Mouse (Mus musculus) cortical plate, adult 2 months (tissue): ENCODE measurements at regions not wholly inside any gene's neighbourhood (a gene's known extent, or its start where the extent isn't known, plus 50 kb on each side); places are given as distances from the start of the nearest gene placed in this dataset.

Experiments
- CTCF ChIP-seq: fragments of 200-500 bp; IDR thresholded peaks from 2 replicates; pipeline ENCODE4 v1.5.1; 2011; ENCODE audit warnings: mild to moderate bottlenecking, control low read depth, low read length; ENCODE audit not compliant: insufficient read depth; ENCODE audit errors: extremely low read depth
- POLR2A ChIP-seq: fragments of 200-500 bp; IDR thresholded peaks from 2 replicates; pipeline ENCODE4 v1.6.1; 2011; ENCODE audit warnings: mild to moderate bottlenecking, low read length, control low read depth; ENCODE audit not compliant: insufficient read depth; ENCODE audit errors: extremely low read depth

- TF ChIP-seq CTCF (no peak), POLR2A (no peak)
These were observed 403.0 kb downstream of the Btbd3 start for GRCm38 (mm10) chr2:138659376-138659775.
